Mouse (Mus musculus): ENCODE measurements around the gene B230217C12Rik. TPM values are rescaled to one million over a fixed set of nuclear protein-coding genes. Genes with fewer than 3 reads are reported as not detected.

The B230217C12Rik gene
- polyA plus RNA-seq, 1 experiment, result 27.3 TPM

DNA sequence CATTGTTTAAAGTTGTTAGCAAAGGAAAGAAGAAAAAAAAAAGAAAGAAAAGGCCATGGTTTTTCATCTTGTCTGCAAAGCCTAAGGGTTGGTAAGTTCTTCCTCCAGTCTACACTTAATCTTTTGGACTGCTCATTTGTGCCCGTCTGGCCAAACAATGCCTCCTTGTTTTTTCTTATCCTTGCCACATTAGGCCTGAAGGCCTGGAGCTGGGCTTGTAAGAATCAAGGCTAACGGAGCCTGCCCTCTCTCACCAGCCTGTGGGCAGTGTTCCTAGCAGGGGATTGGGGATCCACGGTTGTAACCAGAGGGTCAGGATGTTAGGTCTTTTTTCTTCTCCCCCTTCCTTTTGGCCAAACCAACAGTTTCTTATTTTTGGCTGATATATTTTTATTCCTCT, 29.6 kb upstream of the B230217C12Rik start:
- DNase-seq (ENCODE audit: low read depth), result peak; percentile 63
- no peak for TF ChIP-seq CTCF (IDR thresholded peaks at IDR 0.05; ENCODE audit: borderline replicate concordance, extremely low read depth, insufficient read depth, insufficient read length)
- no peak for TF ChIP-seq POLR2A (IDR thresholded peaks at IDR 0.05; ENCODE audit: borderline replicate concordance, extremely low read depth, insufficient read depth, insufficient read length, poor library complexity, severe bottlenecking)

DNA sequence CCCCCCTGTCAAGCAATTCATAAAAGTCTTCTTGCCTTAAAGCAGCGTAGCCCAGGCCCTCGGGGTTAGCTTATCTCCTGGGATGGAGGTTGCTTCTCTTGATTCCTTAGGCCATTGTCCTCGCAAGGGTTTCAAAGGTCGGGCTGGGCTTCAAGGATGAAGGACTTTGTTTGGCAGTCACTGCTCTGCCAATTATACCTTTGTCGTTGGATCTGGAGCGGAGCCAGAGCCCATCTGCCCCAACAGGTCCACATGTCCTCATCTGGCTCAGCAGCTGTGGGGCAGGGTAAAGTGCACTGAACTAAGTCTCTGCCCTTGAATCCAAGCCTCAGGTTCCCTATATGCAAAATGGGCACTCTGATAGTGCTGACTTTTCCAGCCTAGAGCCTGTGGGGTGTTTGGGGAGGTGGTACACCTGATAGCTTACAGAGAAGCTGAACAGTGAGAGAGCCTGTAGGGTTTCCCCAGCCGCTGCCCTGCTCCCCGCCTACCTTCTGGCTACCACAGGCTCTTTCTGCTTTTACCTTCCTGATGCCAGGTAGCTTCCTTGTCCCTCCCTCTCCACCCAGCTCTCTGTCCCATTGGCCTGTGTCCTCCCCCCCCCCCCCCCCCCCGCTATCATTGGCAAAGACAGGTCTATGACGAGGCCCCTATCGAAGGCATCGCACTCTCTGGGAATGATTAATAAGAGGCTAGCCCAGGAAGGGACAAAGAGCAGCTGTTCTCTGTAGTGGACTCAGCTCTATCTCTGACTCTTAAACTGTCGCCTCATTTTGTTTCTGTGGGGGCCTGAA, 28.8 kb upstream of the B230217C12Rik start:
- DNase-seq (ENCODE audit: low read depth), result peak; percentile 53
- TF ChIP-seq CTCF (IDR thresholded peaks at IDR 0.05; ENCODE audit: borderline replicate concordance, extremely low read depth, insufficient read depth, insufficient read length), result no peak
- TF ChIP-seq POLR2A (IDR thresholded peaks at IDR 0.05; ENCODE audit: borderline replicate concordance, extremely low read depth, insufficient read depth, insufficient read length, poor library complexity, severe bottlenecking), result no peak

DNA sequence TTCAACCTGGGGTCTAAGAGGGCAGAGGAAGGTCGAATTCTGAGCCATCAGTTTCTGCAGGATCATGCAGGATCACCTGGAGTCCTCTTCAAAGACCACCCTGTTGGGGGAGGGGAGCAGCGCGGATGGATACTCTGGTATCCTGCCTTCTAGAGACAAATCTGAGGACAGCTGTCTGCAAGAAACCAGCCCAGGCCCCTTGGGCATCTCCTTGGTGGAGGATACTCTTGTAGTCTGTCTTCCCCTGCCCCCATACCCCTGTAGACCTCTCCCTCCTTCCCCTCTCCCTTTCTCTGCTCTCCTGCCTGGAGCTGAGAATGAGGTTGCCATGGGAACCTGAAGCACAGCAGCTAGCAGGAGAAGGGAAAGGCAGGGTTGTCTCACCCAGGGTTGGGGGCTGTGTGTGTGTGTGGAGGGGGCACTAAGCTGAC, 28.1 kb upstream of the B230217C12Rik start:
- TF ChIP-seq POLR2A (IDR thresholded peaks at IDR 0.05; ENCODE audit: borderline replicate concordance, extremely low read depth, insufficient read depth, insufficient read length, poor library complexity, severe bottlenecking) (no peak), CTCF (IDR thresholded peaks at IDR 0.05; ENCODE audit: borderline replicate concordance, extremely low read depth, insufficient read depth, insufficient read length) (no peak)
- peak; percentile 96 for DNase-seq (ENCODE audit: low read depth)

GRCm38 (mm10) chr11:97813085-97813484, 27.5 kb upstream of the B230217C12Rik start:
- no peak for DNase-seq (ENCODE audit: low read depth)
- TF ChIP-seq POLR2A (IDR thresholded peaks at IDR 0.05; ENCODE audit: borderline replicate concordance, extremely low read depth, insufficient read depth, insufficient read length, poor library complexity, severe bottlenecking) (no peak), CTCF (IDR thresholded peaks at IDR 0.05; ENCODE audit: borderline replicate concordance, extremely low read depth, insufficient read depth, insufficient read length) (no peak)

- TF ChIP-seq POLR2A (IDR thresholded peaks at IDR 0.05; ENCODE audit: borderline replicate concordance, extremely low read depth, insufficient read depth, insufficient read length, poor library complexity, severe bottlenecking), result no peak
- TF ChIP-seq CTCF (IDR thresholded peaks at IDR 0.05; ENCODE audit: borderline replicate concordance, extremely low read depth, insufficient read depth, insufficient read length), result no peak
- no peak for DNase-seq (ENCODE audit: low read depth)
These were observed 26.6 kb upstream of the B230217C12Rik start for GRCm38 (mm10) chr11:97813746-97814515.

DNA sequence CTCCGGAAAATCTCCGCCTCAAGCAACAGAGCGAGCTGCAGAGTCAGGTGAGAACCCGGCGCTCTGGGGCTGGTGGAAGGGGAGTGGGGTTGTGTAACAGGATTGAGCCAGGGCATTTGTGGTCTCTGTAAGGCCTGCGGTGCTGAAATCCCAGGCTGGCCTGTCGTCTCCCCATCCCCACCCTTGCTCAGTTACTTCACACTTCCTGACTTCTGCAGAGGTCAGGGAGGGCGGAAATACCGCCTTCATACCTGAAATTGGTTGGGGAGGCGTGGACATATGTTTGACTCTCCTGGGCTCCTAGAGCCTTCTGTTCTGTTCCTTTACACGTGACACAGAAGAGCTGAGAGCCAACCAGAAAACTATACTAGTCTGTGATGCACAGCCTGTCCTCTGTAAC, 24.8 kb upstream of the B230217C12Rik start:
- no peak for DNase-seq (ENCODE audit: low read depth)
- TF ChIP-seq POLR2A (IDR thresholded peaks at IDR 0.05; ENCODE audit: borderline replicate concordance, extremely low read depth, insufficient read depth, insufficient read length, poor library complexity, severe bottlenecking), result no peak
- no peak for TF ChIP-seq CTCF (IDR thresholded peaks at IDR 0.05; ENCODE audit: borderline replicate concordance, extremely low read depth, insufficient read depth, insufficient read length)

- no peak for DNase-seq (ENCODE audit: low read depth)
- no peak for TF ChIP-seq CTCF (IDR thresholded peaks at IDR 0.05; ENCODE audit: borderline replicate concordance, extremely low read depth, insufficient read depth, insufficient read length)
- no peak for TF ChIP-seq POLR2A (IDR thresholded peaks at IDR 0.05; ENCODE audit: borderline replicate concordance, extremely low read depth, insufficient read depth, insufficient read length, poor library complexity, severe bottlenecking)
These were observed 24.4 kb upstream of the B230217C12Rik start for GRCm38 (mm10) chr11:97816176-97816575.

- TF ChIP-seq POLR2A (IDR thresholded peaks at IDR 0.05; ENCODE audit: borderline replicate concordance, extremely low read depth, insufficient read depth, insufficient read length, poor library complexity, severe bottlenecking) (no peak), CTCF (IDR thresholded peaks at IDR 0.05; ENCODE audit: borderline replicate concordance, extremely low read depth, insufficient read depth, insufficient read length) (no peak)
- DNase-seq (ENCODE audit: low read depth), result no peak
These were observed 23.7 kb upstream of the B230217C12Rik start for GRCm38 (mm10) chr11:97816916-97817315.

DNA sequence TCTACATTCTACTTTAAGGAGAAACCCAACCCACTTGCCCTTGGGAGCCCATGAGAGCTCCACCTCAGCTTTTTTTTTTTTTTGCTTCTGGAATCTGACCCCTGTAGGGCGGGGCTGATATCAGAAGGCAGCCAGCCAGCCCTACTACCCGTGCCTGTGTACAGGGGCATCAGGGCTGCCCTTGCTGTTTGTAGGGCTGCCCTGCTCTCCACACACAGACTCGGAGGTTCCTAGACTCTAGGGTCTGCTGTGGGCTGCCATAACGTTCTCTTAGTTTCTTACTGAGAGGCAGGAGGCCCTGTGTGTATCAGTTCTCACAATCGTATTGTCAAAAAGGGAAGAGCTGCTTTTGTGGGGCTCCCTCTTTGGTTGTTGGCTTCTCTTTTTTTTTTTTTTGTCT, 23.2 kb upstream of the B230217C12Rik start:
- TF ChIP-seq POLR2A (IDR thresholded peaks at IDR 0.05; ENCODE audit: borderline replicate concordance, extremely low read depth, insufficient read depth, insufficient read length, poor library complexity, severe bottlenecking), result no peak
- no peak for TF ChIP-seq CTCF (IDR thresholded peaks at IDR 0.05; ENCODE audit: borderline replicate concordance, extremely low read depth, insufficient read depth, insufficient read length)
- DNase-seq (ENCODE audit: low read depth), result no peak

DNA sequence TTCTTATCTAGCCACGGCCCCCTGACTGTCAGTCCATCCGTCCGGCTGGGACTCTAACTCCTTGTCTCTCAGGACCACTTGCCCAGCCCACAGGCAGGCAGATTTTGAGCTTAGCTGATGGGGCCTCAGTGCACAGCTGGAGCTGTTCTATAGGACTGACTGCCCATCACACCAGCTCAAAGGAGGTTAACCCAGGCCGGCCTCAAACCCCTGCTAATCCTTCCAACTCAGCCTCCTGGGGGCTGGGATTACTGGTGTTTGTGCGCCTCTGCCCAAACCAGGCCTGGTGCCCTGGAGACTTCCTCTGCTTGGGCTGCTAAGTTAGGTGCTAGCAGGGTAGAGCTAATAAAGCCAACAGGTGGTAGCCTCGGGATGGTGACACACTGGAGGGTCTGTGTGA, 22.6 kb upstream of the B230217C12Rik start:
- no peak for DNase-seq (ENCODE audit: low read depth)
- TF ChIP-seq CTCF (IDR thresholded peaks at IDR 0.05; ENCODE audit: borderline replicate concordance, extremely low read depth, insufficient read depth, insufficient read length) (no peak), POLR2A (IDR thresholded peaks at IDR 0.05; ENCODE audit: borderline replicate concordance, extremely low read depth, insufficient read depth, insufficient read length, poor library complexity, severe bottlenecking) (no peak)

- TF ChIP-seq POLR2A (IDR thresholded peaks at IDR 0.05; ENCODE audit: borderline replicate concordance, extremely low read depth, insufficient read depth, insufficient read length, poor library complexity, severe bottlenecking) (no peak), CTCF (IDR thresholded peaks at IDR 0.05; ENCODE audit: borderline replicate concordance, extremely low read depth, insufficient read depth, insufficient read length) (no peak)
- peak; percentile 88 for DNase-seq (ENCODE audit: low read depth)
These were observed 22.0 kb upstream of the B230217C12Rik start for GRCm38 (mm10) chr11:97818571-97818970.
